Mouse (Mus musculus) naive thymus-derived CD4-positive, alpha-beta T cell, adult 2 months (primary cell): ENCODE measurements around the gene Steap2.
"Not testable (repeated sequence)": the region's sequence is repeated elsewhere in the genome, so short reads cannot be mapped to it uniquely, and the experiment has no call there.

Experiments used
- DNase-seq: peaks from one replicate; pipeline ENCODE4 v3.0.0-alpha.2; 2011; ENCODE audit warnings: low read depth

Gene Steap2

GRCm38 (mm10) chr5:5693956-5694653 is at the start of gene Steap2:
TSS of gene Steap2 (minus strand) at chr5:5694578.
- no peak for DNase-seq

- DNase-seq = no peak
These were observed 40.1 kb upstream of the Steap2 start for GRCm38 (mm10) chr5:5734445-5734844.

- DNase-seq = no peak
These were observed 38.5 kb upstream of the Steap2 start for GRCm38 (mm10) chr5:5732858-5733257.

GRCm38 (mm10) chr5:5732208-5732607 is 37.8 kb upstream of the Steap2 start:
- no peak for DNase-seq

GRCm38 (mm10) chr5:5729904-5730303 is 35.5 kb upstream of the Steap2 start:
- no peak for DNase-seq

- DNase-seq = no peak
These were observed 27.8 kb upstream of the Steap2 start for GRCm38 (mm10) chr5:5722217-5722616.

GRCm38 (mm10) chr5:5711032-5711431 is 16.7 kb upstream of the Steap2 start:
- no peak for DNase-seq

GRCm38 (mm10) chr5:5707341-5708278 is 13.2 kb upstream of the Steap2 start:
- no peak for DNase-seq

GRCm38 (mm10) chr5:5705019-5705418 is 10.6 kb upstream of the Steap2 start:
- no peak for DNase-seq

- DNase-seq = no peak
These were observed 6.0 kb upstream of the Steap2 start for GRCm38 (mm10) chr5:5700386-5700785.

GRCm38 (mm10) chr5:5698830-5699229 is 4.5 kb upstream of the Steap2 start:
- DNase-seq = no peak

- DNase-seq = no peak
These were observed 1.1 kb upstream of the Steap2 start for GRCm38 (mm10) chr5:5695401-5695942.

GRCm38 (mm10) chr5:5693541-5693955 is 830 bp downstream of the Steap2 start:
- DNase-seq = no peak

GRCm38 (mm10) chr5:5692167-5692738 is 2.1 kb downstream of the Steap2 start:
- no peak for DNase-seq

GRCm38 (mm10) chr5:5688945-5689540 is 5.3 kb downstream of the Steap2 start:
- DNase-seq = no peak

- DNase-seq = no peak
These were observed 6.2 kb downstream of the Steap2 start for GRCm38 (mm10) chr5:5688228-5688627.

GRCm38 (mm10) chr5:5686973-5687372 is 7.4 kb downstream of the Steap2 start:
- DNase-seq = no peak

GRCm38 (mm10) chr5:5684946-5685345 is 9.4 kb downstream of the Steap2 start:
- DNase-seq = not testable (repeated sequence)

- DNase-seq = no peak
These were observed 11.1 kb downstream of the Steap2 start for GRCm38 (mm10) chr5:5683292-5683691.

GRCm38 (mm10) chr5:5679459-5679858 is 14.9 kb downstream of the Steap2 start:
- DNase-seq = no peak

- no peak for DNase-seq
These were observed 18.3 kb downstream of the Steap2 start for GRCm38 (mm10) chr5:5676082-5676481.

- no peak for DNase-seq
These were observed 25.5 kb downstream of the Steap2 start for GRCm38 (mm10) chr5:5668920-5669319.
